In genomic region chr3:129682389-129682788, GRCm38 (mm10) we compare ENCODE assay signal across 13 mouse cellular contexts.
DNase-seq lines count a peak whose midpoint lies in the region; ATAC-seq lines count a peak whose summit lies in the region.
"Had no signal": no experiment of that assay in that cellular context is flagged by ENCODE, and none has a peak within 500 bp of the region (broad histone marks: within the 10 kb centered on the region; RNA-seq: fewer than 3 reads in every experiment).

No protein-coding gene starts in this region.

- intact Hi-C loops in left cerebral cortex, postnatal 10 days (cut with DNase I) = loop anchor here (5.0 kb wide), 1 partner anchor 150 kb away; the partner anchor contains the start of gene Elovl6
- intact Hi-C loops in heart, postnatal 36 days (cut with DNase I) = loop anchor here (5.0 kb wide), 1 partner anchor 150 kb away; the partner anchor contains the start of gene Elovl6

- H3K27me3 ChIP-seq in kidney, embryonic 15.5 days = no peaks in the 10 kb centered on the region
- H3K27me3 ChIP-seq: heart, embryonic 13.5 days; midbrain, embryonic 12.5 days had no signal

- no peak overlapping the region for H3K9ac ChIP-seq in kidney, embryonic 15.5 days
- H3K9ac ChIP-seq: heart, embryonic 13.5 days; midbrain, embryonic 12.5 days had no signal

- H3K27ac ChIP-seq in kidney, embryonic 15.5 days = no peak overlapping the region
- H3K27ac ChIP-seq: heart, embryonic 13.5 days; midbrain, embryonic 12.5 days had no signal

- no peak overlapping the region for H3K4me3 ChIP-seq in kidney, embryonic 15.5 days (replicated peaks)
- H3K4me3 ChIP-seq: heart, embryonic 13.5 days; midbrain, embryonic 12.5 days had no signal

- H3K36me3 ChIP-seq in kidney, embryonic 15.5 days = no peaks in the 10 kb centered on the region
- H3K36me3 ChIP-seq: midbrain, embryonic 12.5 days had no signal

- WGBS in kidney, embryonic 15.5 days = 64% methylated on average over 10 of the region's 10 CpGs

- H3K9me3 ChIP-seq in kidney, embryonic 15.5 days (replicated peaks) = no peaks in the 10 kb centered on the region
- H3K9me3 ChIP-seq: G1E; heart, embryonic 13.5 days; midbrain, embryonic 12.5 days had no signal

- peaks cover 10% of the 10 kb centered on the region; the same call in 1 of the 2 replicates for H3K4me1 ChIP-seq in kidney, embryonic 15.5 days
- H3K4me1 ChIP-seq: heart, embryonic 13.5 days; midbrain, embryonic 12.5 days had no signal

- no peak for ATAC-seq in activated CD4-positive, CD25-positive, alpha-beta regulatory T cell, adult 4 months
- no peak for ATAC-seq in kidney, embryonic 15.5 days (replicated peaks; ENCODE audit: low FRiP score)
- ATAC-seq: intestine, postnatal 0 days had no signal

- peak; percentile 14 for DNase-seq in adrenal gland, postnatal 14 days
- DNase-seq in adrenal gland, adult 8-10 months = no peak
- peak; percentile 50 to 58 for DNase-seq in left cerebral cortex, postnatal 10 days (ENCODE audit: extremely low spot score in 1 of 2, low spot score in 2 of 2)
- DNase-seq in left cerebral cortex, adult 11 months (ENCODE audit: low spot score) = no peak
- DNase-seq in heart, postnatal 36 days = peak; percentile 7 to 19
- DNase-seq in lung, postnatal 10 days = peak; percentile 39
- DNase-seq: cerebellum, adult 2 months had no signal

- no peak overlapping the region for H3K4me2 ChIP-seq in kidney, embryonic 15.5 days
- H3K4me2 ChIP-seq: heart, embryonic 13.5 days; midbrain, embryonic 12.5 days had no signal

Comparison
In these comparisons a context has a peak if more than half of its experiments do, and no peak if none do; other contexts are left out.
1. DNase-seq: peak in adrenal gland, postnatal 14 days (single experiment), left cerebral cortex, postnatal 10 days (2 of 2), heart, postnatal 36 days (2 of 2) and lung, postnatal 10 days (single experiment); none in adrenal gland, adult 8-10 months (single experiment) and left cerebral cortex, adult 11 months (single experiment).